Mouse (Mus musculus) limb, embryonic 10.5 days (tissue): ENCODE results near the gene Lurap1l. TPM values are rescaled to one million over a fixed set of nuclear protein-coding genes. Genes with fewer than 3 reads are reported as not detected.

ENCODE experiments used
- DNase-seq: peaks from one replicate; pipeline ENCODE4 v3.0.0-alpha.2; 2017; ENCODE audit warnings: low spot score
- H3K27ac ChIP-seq: fragments of 300-500 bp; sonication (generic); 2 replicates; pipeline ENCODE4 v1.5.1; 2016; ENCODE audit warnings: mild to moderate bottlenecking
- H3K27me3 ChIP-seq: fragments of 300-500 bp; sonication (generic); 2 replicates; pipeline ENCODE4 v1.6.1; 2016; ENCODE audit warnings: low read depth, mild to moderate bottlenecking; ENCODE audit not compliant: poor library complexity, severe bottlenecking
- H3K36me3 ChIP-seq: fragments of 300-500 bp; sonication (generic); 2 replicates; pipeline ENCODE4 v1.6.1; 2016; ENCODE audit warnings: mild to moderate bottlenecking, moderate library complexity
- H3K4me1 ChIP-seq: fragments of 300-500 bp; sonication (generic); 2 replicates; pipeline ENCODE4 v1.6.1; 2016
- H3K4me3 ChIP-seq: fragments of 300-500 bp; sonication (generic); 2 replicates; pipeline ENCODE4 v1.5.1; 2016; ENCODE audit warnings: mild to moderate bottlenecking, moderate library complexity
- H3K9me3 ChIP-seq: fragments of 300-500 bp; sonication (generic); replicated peaks from 2 replicates; pipeline ENCODE4 v1.6.1; 2016; ENCODE audit warnings: mild to moderate bottlenecking
- whole genome bisulfite sequencing: fragments of 180-500 bp; shearing (Covaris S2); methylation state at CpG from one replicate; pipeline ENCODE4 v1.1.7; 2016; 5-methylcytosine and 5-hydroxymethylcytosine counted together
- polyA plus RNA-seq: library from polyadenylated mRNA; unstranded; fragments of >200 nt; fragmentation: Nextera tagmentation; extraction: Ambion mirVana; gene quantifications from 2 replicates; pipeline ENCODE4 v1.2.1, GENCODE M21; 2016

Gene Lurap1l
- polyA plus RNA-seq, 1 experiment from 2014 or later = 1.4 TPM

DNA sequence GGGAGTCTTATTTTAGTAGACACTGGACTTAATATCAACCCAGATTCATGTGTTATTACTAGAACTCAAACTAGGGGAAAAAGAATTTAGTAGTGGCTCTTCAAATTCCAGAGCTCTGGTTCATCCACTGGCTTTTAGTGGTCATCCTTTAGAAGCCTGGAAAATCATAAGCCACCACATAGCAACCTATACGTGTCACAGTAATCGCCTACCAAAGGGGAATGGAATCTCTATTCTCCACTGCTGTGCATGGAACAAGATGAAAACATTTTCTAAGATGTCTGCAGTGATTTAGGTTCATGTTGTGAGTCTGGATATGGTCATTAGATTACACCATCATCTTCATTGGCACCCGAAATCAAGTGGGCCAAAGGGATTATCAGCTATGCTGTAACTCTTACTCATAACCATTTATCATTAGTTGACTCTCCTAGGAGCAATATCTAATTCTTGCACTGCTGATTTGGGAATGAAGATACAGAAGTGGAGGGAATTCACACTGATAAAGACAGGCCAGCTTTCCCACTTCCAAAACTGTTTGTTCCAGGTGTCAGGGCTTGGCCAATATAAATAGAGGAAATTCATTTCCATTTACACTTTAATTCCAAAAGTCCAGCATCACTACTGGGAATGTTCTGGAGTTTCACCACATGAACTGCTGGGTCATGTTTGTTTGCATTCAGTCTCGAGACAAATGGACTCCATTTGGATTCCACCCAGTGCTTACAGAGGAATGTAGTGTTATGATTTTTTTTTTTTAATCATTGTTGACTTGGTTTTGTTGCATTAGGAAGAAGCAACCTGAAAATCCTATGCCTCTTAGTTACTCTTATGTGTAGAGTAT lies 11.4 kb downstream of the Lurap1l start:
- no peaks in the 10 kb centered on the region for H3K27me3 ChIP-seq
- no peaks in the 10 kb centered on the region for H3K4me1 ChIP-seq
- DNase-seq = no peak
- no peaks in the 10 kb centered on the region for H3K36me3 ChIP-seq
- H3K9me3 ChIP-seq = no peaks in the 10 kb centered on the region
- WGBS = 91% methylated on average over 4 of the region's 4 CpGs
- no peak overlapping the region for H3K27ac ChIP-seq
- H3K4me3 ChIP-seq = no peak overlapping the region

DNA sequence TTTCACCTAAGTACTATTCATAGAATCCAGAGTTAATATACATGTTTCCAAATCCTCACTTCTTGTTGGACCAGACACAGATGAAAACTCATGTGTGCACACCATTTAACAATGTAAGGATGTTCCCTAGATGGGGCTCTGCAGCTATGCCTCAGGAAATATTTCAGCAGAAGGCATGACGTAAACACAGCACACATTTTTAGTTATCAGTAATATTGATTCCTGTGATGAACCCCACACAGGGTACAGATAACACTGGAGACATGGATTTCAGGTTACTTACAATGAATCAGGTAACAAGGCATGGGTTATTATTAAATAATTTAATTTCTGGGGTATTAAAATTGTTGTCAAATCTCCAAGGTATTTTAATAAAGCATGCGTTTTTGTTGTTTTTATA lies 12.2 kb downstream of the Lurap1l start:
- H3K27me3 ChIP-seq = no peaks in the 10 kb centered on the region
- H3K9me3 ChIP-seq = no peaks in the 10 kb centered on the region
- H3K36me3 ChIP-seq = no peaks in the 10 kb centered on the region
- H3K4me1 ChIP-seq = no peaks in the 10 kb centered on the region
- no peak overlapping the region for H3K4me3 ChIP-seq
- H3K27ac ChIP-seq = no peak overlapping the region
- no peak for DNase-seq
- 94% methylated on average over 2 of the region's 2 CpGs for WGBS

DNA sequence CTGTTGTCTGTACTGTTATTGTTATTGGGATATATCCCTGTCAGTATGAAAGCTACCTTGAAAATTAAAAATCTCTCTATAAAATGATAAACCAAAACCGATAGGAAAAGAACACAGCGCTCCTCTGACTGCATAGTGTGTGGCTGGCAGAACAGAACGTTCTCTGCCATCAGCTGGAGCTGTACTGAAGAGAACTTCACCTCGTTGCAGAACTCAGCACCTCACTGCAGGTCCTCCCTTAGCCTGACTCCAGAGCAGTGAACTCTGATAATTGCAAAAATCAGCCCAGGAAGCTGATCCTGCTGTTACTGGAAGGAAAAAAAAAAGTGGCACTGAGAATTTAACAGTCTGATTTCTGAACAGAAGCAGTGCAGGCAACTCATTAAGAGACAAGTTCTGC lies 14.4 kb downstream of the Lurap1l start:
- Histone ChIP-seq H3K4me3 (no peak overlapping the region), H3K9me3 (no peaks in the 10 kb centered on the region), H3K4me1 (no peaks in the 10 kb centered on the region), H3K27me3 (no peaks in the 10 kb centered on the region), H3K36me3 (no peaks in the 10 kb centered on the region), H3K27ac (no peak overlapping the region)
- no peak for DNase-seq
- 80% methylated on average over 4 of the region's 4 CpGs for WGBS

DNA sequence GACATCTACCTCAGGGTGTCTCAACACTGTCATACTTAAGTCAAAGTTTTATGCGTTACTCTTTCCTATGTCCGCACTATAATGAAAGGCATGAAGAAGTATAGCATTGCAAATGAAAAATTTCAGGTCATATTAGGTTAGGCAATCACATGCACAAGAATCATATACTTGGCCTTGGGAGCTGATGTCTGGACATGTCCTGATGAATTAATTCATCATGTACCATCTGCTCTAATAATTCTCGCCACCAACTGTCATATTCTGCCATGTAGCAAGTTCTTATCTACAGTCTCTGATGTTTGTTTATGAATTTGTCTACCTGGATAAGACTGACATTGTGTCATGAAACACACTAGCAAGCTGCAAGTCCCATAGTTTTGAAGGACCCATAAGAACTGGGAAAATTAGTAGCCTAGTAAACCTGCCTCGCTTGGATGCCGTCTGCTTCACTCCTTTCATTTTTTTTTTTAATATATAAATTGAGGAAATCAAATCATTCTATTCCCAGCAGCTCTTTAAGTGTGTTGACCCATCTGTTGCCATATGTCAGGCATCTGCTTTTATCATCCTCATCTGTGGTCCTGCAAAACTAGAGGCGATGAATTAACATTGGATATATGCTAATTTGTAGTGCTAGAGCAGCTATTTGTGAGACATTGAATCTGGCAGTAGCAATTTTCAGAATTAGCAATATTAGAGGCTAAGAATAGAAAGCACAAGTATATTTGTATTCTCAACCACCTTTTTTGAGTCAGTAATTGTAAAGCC lies 15.5 kb downstream of the Lurap1l start:
- H3K27ac ChIP-seq = no peak overlapping the region
- no peaks in the 10 kb centered on the region for H3K9me3 ChIP-seq
- no peaks in the 10 kb centered on the region for H3K27me3 ChIP-seq
- WGBS = 94% methylated on average over 6 of the region's 6 CpGs
- H3K36me3 ChIP-seq = no peaks in the 10 kb centered on the region
- DNase-seq = no peak
- H3K4me1 ChIP-seq = no peaks in the 10 kb centered on the region
- H3K4me3 ChIP-seq = no peak overlapping the region

DNA sequence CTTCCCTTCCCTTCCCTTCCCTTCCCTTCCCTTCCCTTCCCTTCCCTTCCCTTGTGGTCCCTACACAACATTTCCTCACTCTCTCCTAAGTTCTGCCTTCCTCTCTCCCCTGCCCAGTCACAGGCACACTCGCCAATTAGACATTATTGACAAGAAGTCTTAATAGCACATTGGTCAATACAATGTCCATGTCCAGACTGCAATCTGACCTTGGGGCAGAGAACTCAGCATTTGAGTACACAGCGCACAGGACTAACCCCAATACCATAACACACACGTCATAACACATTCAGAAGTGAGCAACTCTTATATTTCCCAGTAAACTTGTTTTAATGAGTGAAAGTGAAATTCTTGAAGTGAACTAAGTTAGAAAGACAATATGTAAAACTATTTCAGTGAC lies 24.3 kb downstream of the Lurap1l start:
- H3K4me3 ChIP-seq = no peak overlapping the region
- no peaks in the 10 kb centered on the region for H3K36me3 ChIP-seq
- H3K4me1 ChIP-seq = no peaks in the 10 kb centered on the region
- no peaks in the 10 kb centered on the region for H3K27me3 ChIP-seq
- no peaks in the 10 kb centered on the region for H3K9me3 ChIP-seq
- whole genome bisulfite sequencing = 79% methylated on average over 3 of the region's 3 CpGs
- no peak overlapping the region for H3K27ac ChIP-seq
- no peak for DNase-seq

DNA sequence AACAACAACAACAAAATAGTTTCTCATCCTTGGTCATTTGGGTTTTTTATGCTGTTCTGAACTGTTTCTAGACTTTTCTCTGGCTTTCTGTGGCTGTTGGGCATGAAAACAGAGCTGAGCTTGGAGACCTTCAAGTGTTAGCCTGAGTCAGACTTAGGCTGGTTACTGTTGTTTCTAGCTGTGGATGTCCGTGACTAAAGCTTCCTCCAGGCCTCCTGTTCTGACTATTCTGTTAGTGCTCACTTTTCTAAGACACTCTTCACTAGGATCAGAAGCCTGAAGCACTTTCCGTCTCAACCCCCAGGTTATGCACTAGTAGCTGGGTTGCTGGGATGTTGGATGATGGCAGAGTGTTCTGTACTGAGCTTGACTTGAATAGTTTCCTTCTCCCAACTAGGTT lies 28.7 kb downstream of the Lurap1l start:
- no peaks in the 10 kb centered on the region for H3K36me3 ChIP-seq
- H3K4me3 ChIP-seq = no peak overlapping the region
- WGBS = 68% methylated on average over 2 of the region's 2 CpGs
- H3K4me1 ChIP-seq = no peaks in the 10 kb centered on the region
- no peaks in the 10 kb centered on the region for H3K27me3 ChIP-seq
- no peak for DNase-seq
- H3K9me3 ChIP-seq = no peaks in the 10 kb centered on the region
- no peak overlapping the region for H3K27ac ChIP-seq

DNA sequence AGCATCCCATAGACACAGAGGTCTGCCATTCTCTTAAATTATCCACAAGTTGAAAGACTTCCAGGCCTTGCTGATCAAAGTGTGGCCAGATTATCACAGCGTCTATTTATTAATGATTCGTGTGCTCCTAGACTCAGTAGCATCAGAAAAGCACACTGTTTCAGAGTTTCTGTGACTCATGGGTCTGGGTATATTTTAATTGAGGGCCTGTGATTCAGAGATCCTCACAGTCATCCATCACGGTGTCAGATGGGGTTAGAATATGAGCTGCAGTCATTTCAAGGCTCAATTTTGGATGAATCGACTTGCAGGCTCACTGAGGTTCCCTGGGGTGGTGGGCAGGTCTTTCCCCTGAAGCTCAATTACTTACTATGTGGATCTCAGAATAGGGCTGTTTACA lies 30.5 kb downstream of the Lurap1l start:
- Histone ChIP-seq H3K27me3 (no peaks in the 10 kb centered on the region), H3K27ac (no peak overlapping the region), H3K9me3 (no peaks in the 10 kb centered on the region), H3K4me1 (no peaks in the 10 kb centered on the region), H3K4me3 (no peak overlapping the region), H3K36me3 (no peaks in the 10 kb centered on the region)
- no peak for DNase-seq
- 91% methylated on average over 4 of the region's 4 CpGs for WGBS

DNA sequence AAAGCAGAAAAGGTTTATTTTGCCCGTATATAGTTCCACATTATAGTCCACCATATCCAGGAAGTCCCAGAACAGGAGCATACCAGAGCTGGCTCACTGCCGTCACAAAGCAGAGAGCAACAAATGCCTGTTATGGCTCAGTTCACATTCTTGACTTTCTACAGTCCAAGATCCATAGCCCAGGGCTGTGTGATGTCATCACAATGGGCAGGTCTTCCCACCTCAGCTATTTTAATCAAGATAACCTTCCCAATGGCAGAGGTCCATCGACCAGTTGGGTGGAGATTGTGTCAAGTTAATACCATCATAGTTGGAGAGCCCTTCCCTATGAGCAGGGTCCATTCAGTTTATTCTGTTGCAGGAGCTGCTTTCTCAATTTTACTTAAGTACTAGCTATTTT lies 31.5 kb downstream of the Lurap1l start:
- Histone ChIP-seq H3K9me3 (no peaks in the 10 kb centered on the region), H3K27ac (no peak overlapping the region), H3K4me1 (no peaks in the 10 kb centered on the region), H3K36me3 (no peaks in the 10 kb centered on the region), H3K4me3 (no peak overlapping the region), H3K27me3 (no peaks in the 10 kb centered on the region)
- DNase-seq = no peak
- WGBS = 84% methylated on average over 3 of the region's 3 CpGs

DNA sequence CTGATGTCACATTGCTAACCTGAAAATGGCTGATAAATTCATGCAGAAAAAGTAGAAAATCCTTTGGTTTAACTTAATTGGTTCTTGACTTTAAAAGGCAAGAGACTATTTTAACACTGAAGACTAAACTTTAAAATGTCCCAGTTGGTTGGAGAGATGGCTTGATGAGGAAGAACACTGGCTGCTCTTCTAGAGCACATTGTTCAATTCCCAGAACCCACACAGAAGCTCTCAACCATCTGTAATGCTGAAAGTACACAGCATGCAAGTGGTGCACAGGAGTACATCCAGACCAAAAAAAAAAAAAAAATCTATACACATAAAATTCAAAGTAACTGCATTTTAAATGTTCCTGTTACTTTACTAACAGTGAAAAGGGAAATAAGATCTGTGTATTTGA lies 34.2 kb downstream of the Lurap1l start:
- Histone ChIP-seq H3K9me3 (no peaks in the 10 kb centered on the region), H3K27me3 (no peaks in the 10 kb centered on the region), H3K36me3 (no peaks in the 10 kb centered on the region), H3K4me3 (no peak overlapping the region), H3K27ac (no peak overlapping the region), H3K4me1 (no peaks in the 10 kb centered on the region)
- no peak for DNase-seq

DNA sequence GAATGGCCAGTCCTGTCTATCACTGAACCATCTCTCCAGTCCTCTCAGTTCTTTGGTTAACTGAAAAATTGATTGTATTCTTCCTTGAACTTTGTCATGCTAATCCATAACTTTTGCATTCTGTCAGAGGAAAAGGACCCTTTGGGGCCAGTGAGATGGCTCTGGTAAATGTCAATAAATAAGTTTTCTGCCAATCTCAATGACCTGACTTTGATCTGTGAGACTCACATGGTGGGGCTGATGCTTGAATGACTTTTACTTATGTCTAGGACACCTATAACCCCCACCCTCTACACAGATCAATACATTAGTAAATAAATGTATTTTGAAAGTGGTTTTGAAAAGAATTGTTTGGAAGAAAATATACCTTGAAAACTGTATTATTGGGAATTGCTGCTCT lies 38.7 kb downstream of the Lurap1l start:
- no peak for DNase-seq
- H3K4me1 ChIP-seq = peaks cover 12% of the 10 kb centered on the region

DNA sequence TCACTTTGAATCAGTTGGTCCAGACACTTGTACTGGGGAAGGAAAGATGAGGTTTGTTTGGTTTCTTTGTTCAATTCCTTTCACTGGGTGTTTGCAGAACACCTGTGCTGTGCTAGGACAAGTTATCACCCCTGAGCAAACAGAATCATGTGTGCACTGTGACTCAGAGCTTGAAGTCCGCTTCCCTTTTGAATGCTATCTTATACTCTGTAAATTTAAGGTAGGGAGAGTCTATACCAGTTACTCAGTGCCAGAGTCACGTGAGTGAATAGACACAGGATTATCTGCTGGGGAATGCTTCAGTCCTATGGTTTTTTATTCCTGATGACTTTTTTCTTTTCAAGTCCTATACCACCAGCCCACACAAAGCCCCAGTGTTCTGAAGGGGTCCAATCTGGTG lies 39.3 kb downstream of the Lurap1l start:
- peaks cover 12% of the 10 kb centered on the region for H3K4me1 ChIP-seq
- H3K4me3 ChIP-seq = no peak overlapping the region
- H3K36me3 ChIP-seq = no peaks in the 10 kb centered on the region
- no peaks in the 10 kb centered on the region for H3K9me3 ChIP-seq
- 85% methylated on average over 2 of the region's 2 CpGs for WGBS
- H3K27me3 ChIP-seq = no peaks in the 10 kb centered on the region
- H3K27ac ChIP-seq = no peak overlapping the region
- DNase-seq = no peak

More for the DNA sequence above, 38.7 kb downstream of the Lurap1l start:
- H3K4me3 ChIP-seq = no peak overlapping the region
- H3K9me3 ChIP-seq = no peaks in the 10 kb centered on the region
- no peaks in the 10 kb centered on the region for H3K36me3 ChIP-seq
- H3K27me3 ChIP-seq = no peaks in the 10 kb centered on the region
- no peak overlapping the region for H3K27ac ChIP-seq

DNA sequence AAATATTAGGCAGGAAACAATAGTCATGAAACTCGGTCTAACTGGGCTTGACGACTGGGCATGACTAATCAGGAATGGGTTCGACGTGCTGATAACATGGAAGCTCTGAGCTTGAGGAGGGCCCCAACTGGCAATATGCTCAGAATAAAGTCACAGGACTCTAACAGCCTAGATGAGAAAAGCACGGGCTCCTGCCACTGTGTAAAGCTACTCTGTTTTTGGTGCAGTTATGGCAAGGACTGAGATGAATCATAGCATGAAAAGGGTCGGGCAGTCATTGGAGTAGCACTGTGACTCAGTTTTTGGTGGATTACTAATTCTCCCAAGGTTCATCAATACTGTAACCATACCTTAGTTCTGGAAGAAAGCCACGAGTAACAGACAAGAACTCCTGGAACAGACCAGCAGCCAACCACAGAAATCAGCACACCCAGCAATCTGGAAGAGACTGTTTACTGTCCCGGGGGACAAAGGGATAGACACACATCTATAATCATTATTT lies 39.9 kb downstream of the Lurap1l start:
- no peaks in the 10 kb centered on the region for H3K9me3 ChIP-seq
- H3K27ac ChIP-seq = no peak overlapping the region
- peaks cover 12% of the 10 kb centered on the region for H3K4me1 ChIP-seq
- whole genome bisulfite sequencing = 63% methylated on average over 8 of the region's 8 CpGs
- no peak for DNase-seq
- no peak overlapping the region for H3K4me3 ChIP-seq
- no peaks in the 10 kb centered on the region for H3K36me3 ChIP-seq
- no peaks in the 10 kb centered on the region for H3K27me3 ChIP-seq

DNA sequence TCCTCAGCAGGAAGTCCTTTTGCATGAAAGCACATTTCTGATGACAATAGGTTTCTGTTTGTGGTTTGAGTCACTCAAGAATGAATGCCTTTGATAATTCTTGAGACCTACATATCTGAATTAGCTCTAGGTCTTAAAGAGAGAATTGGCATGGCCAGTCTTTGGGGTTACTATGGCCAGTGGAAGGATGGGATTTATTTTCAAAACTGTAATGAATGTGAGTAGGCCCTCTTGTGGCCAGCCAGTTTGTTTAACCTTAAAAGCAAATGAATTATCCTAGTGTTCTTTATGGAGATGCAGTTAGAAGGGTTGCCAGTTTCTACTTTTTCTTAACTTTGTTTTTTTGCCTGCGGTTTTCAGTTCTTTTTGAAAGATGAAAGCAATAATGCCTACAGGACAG lies 42.2 kb downstream of the Lurap1l start:
- Histone ChIP-seq H3K36me3 (no peaks in the 10 kb centered on the region), H3K27me3 (no peaks in the 10 kb centered on the region), H3K9me3 (no peaks in the 10 kb centered on the region), H3K27ac (no peak overlapping the region), H3K4me3 (no peak overlapping the region), H3K4me1 (peaks cover 12% of the 10 kb centered on the region)
- no peak for DNase-seq
- WGBS = 77% methylated on average over 1 of the region's 1 CpGs
